Mouse (Mus musculus) T-helper 17 cell (primary cell): ENCODE measurements around the gene Lrmda.

Experiments used
- in situ Hi-C, 2 experiments: fragments of 300-600 bp; cut with MboI, MseI; formaldehyde crosslinking; loops; 1 replicate in 1 of 2; 2 replicates in 1 of 2; pipeline ENCODE4 v1.15.1; 2025; ENCODE audit warnings: high pct_unique_total_duplicates in 2 of 2

Lrmda gene

DNA sequence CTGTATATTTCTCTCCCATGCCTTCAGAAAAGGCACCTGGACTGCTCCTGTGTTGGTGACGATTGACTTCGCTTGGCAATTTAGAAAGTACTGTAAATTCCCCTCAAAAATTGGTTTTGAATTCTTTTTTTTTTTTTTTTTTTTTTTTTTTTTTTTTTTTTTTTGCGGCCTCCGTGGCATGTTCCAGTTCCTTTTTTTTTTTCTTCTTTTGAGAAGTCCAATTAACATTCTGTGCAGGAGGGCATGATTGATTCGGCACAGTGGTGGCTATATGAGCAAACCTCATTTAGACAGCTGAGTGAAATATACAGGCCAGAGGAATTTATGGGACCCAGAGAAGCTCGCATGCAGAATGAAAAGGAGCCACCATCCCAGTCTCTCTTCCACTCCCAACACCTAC, 288.5 kb downstream of the Lrmda start:
- in situ Hi-C loops, result no loop called here

DNA sequence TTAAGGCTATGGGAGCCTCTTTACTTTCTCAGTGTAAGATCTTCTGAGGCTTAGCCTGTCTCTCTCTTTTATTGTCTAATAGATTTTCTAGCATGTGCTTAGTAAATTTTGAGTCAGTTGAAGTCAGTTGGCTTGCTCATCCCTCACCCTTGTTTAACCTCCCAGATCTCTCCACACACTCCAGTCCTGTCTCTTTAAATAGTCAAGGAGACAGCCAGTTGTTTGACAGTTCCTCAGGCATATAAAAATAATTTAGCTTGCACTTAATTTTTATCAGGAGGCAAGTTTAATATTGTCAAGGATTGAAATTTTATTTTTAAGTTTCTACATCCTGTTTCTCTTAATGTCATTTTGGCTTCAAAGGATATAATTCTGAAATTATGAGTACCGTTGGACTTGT, 303.5 kb downstream of the Lrmda start:
- in situ Hi-C loops, result no loop called here

DNA sequence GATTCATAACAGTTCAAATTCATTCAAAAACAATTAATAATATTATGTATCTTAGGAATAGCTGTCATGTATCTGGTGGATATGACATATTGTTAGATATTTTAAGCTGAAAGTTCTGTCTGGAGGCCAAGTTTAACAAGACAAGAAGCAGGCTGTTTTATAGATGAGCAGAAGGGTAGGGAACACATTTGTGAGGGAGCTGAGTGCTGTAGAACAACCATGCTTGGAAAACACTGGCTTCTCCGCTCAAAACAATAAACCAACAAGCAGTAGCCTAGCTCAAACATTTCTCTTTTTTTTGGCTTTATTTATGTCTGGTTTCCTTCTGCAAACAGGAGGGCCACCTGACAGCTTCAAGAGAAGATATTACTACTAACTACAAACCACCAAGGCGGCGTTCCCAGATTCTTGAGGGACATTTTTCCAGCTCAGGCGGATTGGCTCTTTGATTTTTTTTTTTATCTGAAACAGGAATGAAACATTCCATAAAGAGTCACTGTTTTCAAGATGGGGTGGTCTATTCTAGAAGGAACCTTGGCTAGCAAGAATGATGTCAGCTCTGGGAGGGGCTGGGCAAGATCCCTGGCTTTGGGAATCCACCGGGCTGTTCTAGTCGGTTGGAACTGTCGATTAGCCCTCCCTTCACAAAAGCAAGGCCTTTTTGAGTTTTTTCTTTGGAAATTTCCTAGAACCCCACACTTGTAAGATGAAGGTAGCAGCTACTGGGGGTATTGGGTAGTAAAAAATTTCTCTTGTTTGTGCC, 304.2 kb downstream of the Lrmda start:
- in situ Hi-C loops, result no loop called here

DNA sequence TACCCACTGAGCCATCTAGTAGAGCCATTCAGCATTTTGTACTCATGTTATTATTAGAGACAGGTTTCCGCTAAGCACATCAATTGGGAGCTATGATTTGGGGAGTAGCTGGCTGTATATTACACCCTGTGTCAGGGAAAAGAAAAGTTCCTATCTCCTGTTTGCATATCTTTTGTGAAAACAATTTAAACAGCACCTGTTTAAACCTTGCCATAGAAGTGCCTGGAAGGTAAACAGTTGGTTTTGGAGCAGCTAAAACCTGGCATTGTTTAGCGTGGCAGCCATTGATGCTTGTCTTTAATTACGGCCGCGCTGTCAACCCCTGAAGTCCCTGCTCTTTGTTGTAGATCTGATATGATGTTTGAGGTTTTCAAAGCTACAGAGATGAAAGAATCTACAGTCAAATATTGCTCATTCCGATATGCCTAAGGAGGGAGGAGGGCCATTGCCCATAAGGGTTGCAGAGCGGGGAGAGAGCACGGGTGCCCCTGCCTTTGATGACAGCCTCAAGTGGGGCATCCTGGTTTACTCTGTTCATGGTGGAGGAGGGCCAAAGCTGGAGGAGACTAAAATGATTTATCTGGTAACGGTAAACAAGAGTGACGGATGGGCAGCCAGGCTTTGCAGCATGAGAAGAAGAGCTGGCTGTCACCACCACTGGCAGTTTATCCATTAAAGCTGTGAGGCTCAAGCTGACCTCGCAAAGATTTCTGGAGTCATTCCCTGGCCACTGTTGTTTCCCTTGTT, 306.9 kb downstream of the Lrmda start:
- in situ Hi-C loops, result no loop called here

DNA sequence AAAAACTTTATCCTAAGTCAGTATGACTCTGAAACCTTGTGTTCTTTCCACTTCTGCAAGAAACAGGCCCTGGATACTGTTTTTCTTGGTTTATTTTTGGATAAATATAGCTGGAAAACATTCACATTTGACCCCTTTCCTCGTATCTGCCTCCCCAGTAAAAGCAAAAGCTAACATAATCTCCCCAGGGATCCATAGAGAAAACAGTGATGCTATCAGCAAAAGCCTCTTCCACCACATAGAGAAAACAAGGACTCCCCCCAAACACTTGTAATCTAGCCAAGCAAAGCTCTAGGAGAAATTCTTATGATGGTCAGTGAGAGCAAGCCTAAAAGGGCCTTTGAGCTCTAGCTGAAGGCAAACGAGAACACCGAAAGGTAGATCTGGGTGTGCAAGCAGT, 309.7 kb downstream of the Lrmda start:
- in situ Hi-C loops, result no loop called here

DNA sequence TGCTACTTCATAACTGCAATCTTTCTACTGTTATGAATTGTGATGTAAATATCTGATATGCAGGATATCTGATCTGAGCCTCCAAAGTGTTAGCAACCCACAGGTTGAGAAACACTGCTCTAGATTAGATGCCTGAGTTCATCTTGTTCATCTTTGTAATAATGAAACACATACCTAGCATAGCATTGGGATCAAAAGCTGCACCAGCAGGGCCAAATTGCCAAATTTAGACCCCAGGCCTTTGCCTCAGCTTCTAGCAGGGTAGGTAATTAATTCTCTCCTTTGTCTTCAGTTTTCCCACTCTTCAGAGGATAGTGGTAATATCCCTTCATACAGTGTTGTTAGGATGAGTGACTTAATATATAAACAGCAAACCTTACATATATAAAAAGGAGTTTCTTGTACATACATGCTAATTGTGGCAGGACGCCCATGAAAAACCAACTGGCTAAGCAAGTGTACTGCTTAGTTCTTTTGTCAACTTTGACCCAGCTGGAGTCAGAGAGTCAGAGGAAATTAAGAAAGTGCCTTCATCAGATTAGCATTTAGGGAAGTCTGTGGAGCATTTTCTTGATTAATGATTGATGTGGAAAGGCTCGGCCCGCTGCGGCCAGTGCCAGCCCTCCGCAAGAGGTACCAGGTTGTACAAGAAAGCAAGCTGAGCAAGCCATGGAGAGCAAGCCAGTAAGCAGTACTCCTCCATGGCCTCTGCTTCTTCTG, 315.7 kb downstream of the Lrmda start:
- in situ Hi-C loops, result no loop called here

DNA sequence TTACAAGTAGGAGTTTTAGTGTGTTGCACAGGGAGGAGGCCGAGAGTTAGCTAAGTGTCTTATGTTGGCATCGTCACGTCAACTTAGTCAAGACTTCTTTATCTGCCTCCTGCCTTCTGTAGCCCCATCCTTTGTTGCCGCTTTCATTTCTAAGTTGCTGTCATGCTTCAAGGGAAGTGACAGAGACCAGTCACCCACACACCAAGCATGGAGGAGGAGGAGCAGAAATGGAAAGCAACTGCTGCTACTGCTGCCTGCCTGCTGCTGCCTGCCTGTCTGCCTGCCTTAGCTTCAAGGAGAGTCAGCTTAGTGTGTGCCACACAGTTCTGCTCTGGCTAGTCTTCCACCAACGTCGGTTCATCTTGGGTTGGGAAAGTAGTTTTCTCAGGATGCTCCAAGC, 319.7 kb downstream of the Lrmda start:
- in situ Hi-C loops, result no loop called here

GRCm38 (mm10) chr14:22343357-22343756, 323.8 kb downstream of the Lrmda start:
- in situ Hi-C loops, result no loop called here

DNA sequence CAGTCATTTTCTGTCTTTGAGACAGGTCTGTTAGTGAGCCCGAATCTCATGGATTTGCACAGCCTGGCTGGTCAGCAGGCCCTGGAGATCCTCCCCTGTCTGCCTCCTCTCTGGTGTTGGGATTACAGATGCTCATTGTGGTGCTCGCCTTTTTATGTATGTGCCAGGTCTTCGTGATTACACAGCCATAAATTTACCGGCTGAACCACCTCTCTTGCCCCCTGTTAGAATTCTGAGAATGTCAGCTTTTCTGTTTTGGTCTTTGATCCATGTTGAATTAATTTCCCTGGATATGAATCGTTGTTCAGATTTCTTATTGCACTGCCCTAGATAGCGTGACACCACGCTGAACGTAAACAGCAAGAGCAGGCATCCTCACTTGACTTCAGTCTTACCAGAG, 325.7 kb downstream of the Lrmda start:
- in situ Hi-C loops, result no loop called here

- in situ Hi-C loops, result no loop called here
These were observed 334.1 kb downstream of the Lrmda start for GRCm38 (mm10) chr14:22353626-22354025.

DNA sequence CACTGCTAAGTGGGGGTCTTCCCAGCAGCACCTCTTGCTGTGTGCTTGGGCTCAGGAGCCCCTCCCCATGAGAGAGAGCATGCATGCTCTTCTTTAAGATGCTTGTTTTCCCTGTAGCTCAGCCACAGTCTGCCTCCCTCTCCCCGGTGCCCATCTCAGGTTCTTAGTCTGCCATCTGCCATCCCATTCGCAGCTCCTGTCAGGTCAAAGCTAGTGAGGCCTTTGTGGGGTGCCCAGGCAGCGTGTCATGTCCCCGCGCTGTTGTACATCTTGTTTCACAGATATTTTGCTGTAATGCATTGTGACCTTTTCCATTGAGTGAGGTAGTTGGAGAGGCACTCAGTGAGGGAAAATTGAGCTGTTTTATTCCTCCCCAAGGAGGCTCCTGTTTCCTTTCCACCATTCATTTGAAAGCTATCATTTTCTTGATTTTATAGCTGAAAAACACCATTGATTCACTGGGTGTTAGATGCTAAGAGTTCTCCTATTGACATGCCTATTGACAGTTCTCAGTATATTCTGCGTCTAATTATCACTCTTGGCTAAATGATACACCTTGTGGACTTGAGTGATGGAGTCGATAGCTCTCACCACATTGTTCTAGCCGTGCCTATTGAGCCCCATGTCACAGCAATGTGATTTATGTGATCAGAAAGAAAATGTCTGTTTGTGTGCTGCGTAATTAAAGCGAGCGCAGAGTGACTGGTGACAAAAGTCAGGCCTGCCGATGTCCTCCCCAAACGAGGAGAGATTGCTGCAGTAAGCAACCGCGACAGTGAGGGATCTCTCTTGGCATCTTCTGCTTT, 335.5 kb downstream of the Lrmda start:
- in situ Hi-C loops, result no loop called here

GRCm38 (mm10) chr14:22357991-22358503, 338.5 kb downstream of the Lrmda start:
- in situ Hi-C loops, result no loop called here

DNA sequence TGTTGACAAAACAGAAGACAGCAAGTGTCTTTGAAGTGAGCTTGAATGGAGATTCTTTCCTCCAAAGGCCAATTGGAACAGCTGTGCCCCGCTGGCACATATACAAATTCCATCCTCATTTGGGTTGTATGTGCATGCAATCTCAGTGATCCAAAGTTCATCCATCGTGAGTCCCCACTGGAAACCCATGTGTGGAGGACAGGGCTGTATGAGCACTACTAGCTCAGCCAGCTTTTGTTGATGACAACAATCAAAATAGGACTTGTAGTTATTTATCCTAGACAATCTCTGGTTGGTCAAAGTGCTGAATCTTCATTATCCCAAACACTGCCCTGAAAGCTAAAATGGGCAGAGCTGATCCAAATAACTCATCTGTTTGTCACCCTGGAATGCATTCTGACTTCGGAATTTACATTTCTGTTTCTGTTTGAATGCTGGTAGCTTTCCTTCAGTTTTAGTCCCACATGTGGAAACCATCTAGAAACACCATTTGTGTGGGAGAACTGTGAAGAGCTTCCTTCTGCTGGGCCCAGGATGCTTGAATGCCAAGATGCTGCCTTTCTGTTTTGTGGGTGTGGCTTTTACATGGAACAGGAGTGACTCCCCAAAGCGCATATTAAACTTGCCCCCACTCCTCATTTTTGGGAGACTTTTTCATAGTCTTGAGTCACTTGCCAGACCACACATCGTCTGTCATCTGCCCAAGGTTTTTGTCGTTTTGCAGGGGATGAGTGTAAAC, 344.7 kb downstream of the Lrmda start:
- in situ Hi-C loops, result no loop called here

DNA sequence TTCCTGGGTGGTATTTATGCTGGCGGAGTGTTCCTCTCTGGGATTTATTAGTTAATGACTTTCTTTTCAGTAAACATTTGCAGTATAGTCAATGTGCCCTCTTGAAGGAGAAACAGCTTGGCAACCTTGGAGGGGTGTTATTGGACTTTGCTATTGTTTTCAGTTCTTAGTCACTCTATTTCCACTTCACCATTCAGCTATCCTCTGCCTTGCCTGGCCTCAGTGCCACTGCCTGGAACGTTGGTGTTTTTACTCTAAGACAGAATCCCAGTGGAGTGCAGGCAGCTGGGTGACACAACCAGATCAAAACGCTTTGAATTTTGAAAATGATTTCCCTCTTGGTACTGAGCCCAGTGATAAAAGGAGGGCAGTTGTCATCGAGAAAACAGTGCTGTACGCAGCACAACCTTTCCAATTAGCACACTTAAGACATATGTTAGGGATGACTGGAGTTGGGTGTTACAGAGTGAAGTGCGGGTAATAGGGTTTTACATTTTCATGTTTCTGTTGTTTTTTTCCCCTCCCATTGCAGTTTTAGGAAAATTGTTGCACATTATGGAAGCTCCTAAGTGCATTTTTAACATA, 345.4 kb downstream of the Lrmda start:
- in situ Hi-C loops, result no loop called here

GRCm38 (mm10) chr14:22367615-22368014, 348.1 kb downstream of the Lrmda start:
- in situ Hi-C loops, result no loop called here

DNA sequence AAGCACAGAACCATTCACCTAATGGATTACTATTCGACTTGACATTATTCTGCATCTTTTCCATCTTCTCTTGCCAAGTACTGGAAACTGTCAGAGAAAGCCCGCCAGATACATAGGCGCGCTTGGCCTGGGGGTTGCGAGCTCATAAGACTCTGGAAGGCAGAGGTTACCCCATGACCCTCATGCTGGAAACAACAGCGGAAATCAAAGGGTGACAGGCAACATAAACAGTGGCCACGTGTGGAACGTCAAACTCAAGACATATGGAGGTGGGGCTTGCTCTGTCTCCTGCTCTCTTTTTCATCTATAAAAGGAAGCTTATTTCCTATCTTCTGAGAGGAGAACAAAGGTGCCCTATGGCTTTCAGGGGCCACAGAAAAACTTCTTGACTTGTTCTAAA, 351.6 kb downstream of the Lrmda start:
- in situ Hi-C loops, result loop anchor here in 1 of 2 experiments (10.0 kb wide), 1 partner anchor 964 kb away; no protein-coding TSS in a partner anchor

DNA sequence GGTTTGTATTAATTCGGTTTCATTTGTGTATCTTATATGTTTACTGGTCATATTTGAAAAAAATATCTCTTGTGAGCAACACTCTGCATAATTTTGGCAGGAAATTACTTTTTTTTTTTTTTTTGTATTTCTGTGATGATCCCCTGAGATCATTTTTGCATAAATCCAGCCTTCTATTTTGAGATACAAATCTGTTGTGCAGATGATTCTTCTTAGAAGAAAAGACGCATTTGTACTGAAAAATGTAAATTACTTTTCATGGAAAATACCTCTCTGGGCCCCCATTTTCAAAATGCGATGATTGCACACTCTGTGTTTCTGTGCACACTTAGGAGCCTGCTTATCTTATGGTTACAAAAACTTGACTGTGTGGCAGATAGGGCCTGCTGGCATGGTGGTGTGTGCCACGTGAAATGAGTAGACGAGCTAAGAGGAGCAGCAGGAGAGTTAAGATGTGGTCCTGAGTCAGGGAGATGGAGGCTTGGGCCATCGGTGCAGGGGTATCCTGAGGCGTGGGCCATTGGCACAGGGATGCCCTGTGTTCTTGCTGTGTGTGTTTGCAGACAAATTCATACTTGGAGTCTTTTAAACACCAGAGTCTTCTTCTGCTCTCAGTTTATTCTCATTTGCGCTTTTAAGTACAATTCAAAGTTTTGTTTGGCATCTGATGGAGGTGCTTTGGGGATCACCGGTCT, 353.3 kb downstream of the Lrmda start:
- in situ Hi-C loops, result loop anchor here in 1 of 2 experiments (10.0 kb wide), 1 partner anchor 962 kb away; no protein-coding TSS in a partner anchor

- in situ Hi-C loops, result loop anchor here in 1 of 2 experiments (10.0 kb wide), 1 partner anchor 961 kb away; no protein-coding TSS in a partner anchor
These were observed 353.8 kb downstream of the Lrmda start for GRCm38 (mm10) chr14:22373361-22373745.

GRCm38 (mm10) chr14:22377148-22377547, 357.6 kb downstream of the Lrmda start:
- in situ Hi-C loops, result loop anchor here in 1 of 2 experiments (10.0 kb wide), 1 partner anchor 958 kb away; no protein-coding TSS in a partner anchor
